Mouse (Mus musculus) heart, postnatal 0 days (tissue): ENCODE results near the gene Capn1.

Experiments
- CTCF ChIP-seq: IDR thresholded peaks from 2 replicates; pipeline ENCODE4 v1.5.1; 2016; ENCODE audit warnings: antibody characterized with exemption, control low read depth, low read depth
- EP300 ChIP-seq: IDR thresholded peaks from 2 replicates; pipeline ENCODE4 v1.6.1; 2016; ENCODE audit warnings: antibody characterized with exemption, low read depth

DNA sequence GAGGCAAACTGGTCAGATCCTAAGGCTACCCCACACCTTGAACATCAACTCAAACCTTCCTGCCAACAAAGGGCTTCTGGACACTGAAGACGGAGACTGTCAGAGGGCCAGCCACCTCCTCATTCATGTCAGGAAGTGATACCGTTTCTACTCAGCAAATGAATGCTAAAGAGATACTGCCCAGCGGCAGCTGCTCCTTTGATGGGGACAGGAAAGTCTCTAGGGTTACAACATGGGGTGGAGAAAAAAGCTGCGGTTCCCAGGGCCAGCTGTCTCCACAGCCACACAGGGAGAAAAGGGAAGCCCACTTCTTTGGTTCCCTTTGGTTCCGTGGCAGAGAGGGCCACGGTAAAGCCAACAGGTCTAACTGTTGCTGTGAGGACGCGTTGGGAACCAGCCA, 71.6 kb downstream of the Capn1 start:
- TF ChIP-seq CTCF (no peak), EP300 (no peak)
